In genomic region chr16:94412198-94412597, GRCm38 (mm10) we compare ENCODE assay signal across 16 mouse cellular contexts.
"Had no signal": no experiment of that assay in that cellular context is flagged by ENCODE, and none has a peak within 500 bp of the region (broad histone marks: within the 10 kb centered on the region; RNA-seq: fewer than 3 reads in every experiment).

No protein-coding gene starts in this region.

- H3K27me3 ChIP-seq: kidney, embryonic 15.5 days; liver, embryonic 13.5 days; midbrain, embryonic 12.5 days; midbrain, embryonic 15.5 days; neural tube, embryonic 13.5 days had no signal

- DNase-seq: kidney, adult 8-10 months; kidney, postnatal 10 days; kidney, postnatal 36 days; layer of hippocampus, postnatal 36 days; liver, embryonic 13.5 days; lung, embryonic 14.5 days; lung, postnatal 14 days; thymus, adult 18-20 months; thymus, postnatal 14 days; thymus, postnatal 4 days had no signal

- H3K9me3 ChIP-seq: kidney, embryonic 15.5 days; liver, embryonic 13.5 days; midbrain, embryonic 12.5 days; midbrain, embryonic 15.5 days; neural tube, embryonic 13.5 days had no signal

- H3K27ac ChIP-seq: kidney, embryonic 15.5 days; left cerebral cortex, adult 2 months; liver, embryonic 13.5 days; macrophage; midbrain, embryonic 12.5 days; midbrain, embryonic 15.5 days; neural tube, embryonic 13.5 days had no signal

- H3K4me3 ChIP-seq: kidney, embryonic 15.5 days; left cerebral cortex, adult 2 months; liver, embryonic 13.5 days; midbrain, embryonic 12.5 days; midbrain, embryonic 15.5 days; neural tube, embryonic 13.5 days had no signal

- H3K4me1 ChIP-seq: kidney, embryonic 15.5 days; liver, embryonic 13.5 days; midbrain, embryonic 12.5 days; midbrain, embryonic 15.5 days; neural tube, embryonic 13.5 days had no signal

- H3K4me2 ChIP-seq: kidney, embryonic 15.5 days; liver, embryonic 13.5 days; lung, embryonic 14.5 days; midbrain, embryonic 12.5 days; midbrain, embryonic 15.5 days; neural tube, embryonic 13.5 days had no signal

- H3K9ac ChIP-seq: kidney, embryonic 15.5 days; liver, embryonic 13.5 days; lung, embryonic 14.5 days; midbrain, embryonic 12.5 days; midbrain, embryonic 15.5 days; neural tube, embryonic 13.5 days had no signal
